Mouse (Mus musculus): ENCODE measurements around the gene Rad51b. TPM values are rescaled to one million over a fixed set of nuclear protein-coding genes. Genes with fewer than 3 reads are reported as not detected.

The Rad51b gene
- polyA plus RNA-seq, 1 experiment from 2014 or later, result 6.3 TPM

- no peaks in the 10 kb centered on the region for H3K4me1 ChIP-seq (ENCODE audit: control insufficient read depth, insufficient read depth, low read length)
- H3K27ac ChIP-seq (replicated peaks; ENCODE audit: low read depth, low read length), result no peak overlapping the region
- no peaks in the 10 kb centered on the region for H3K27me3 ChIP-seq (ENCODE audit: control insufficient read depth, insufficient read depth, low read length)
- no peak overlapping the region for H3K4me2 ChIP-seq (ENCODE audit: low read depth, severe bottlenecking)
- no peak overlapping the region for H3K4me3 ChIP-seq (ENCODE audit: low read depth, low read length)
- WGBS, result 95% methylated on average over 6 of the region's 6 CpGs
- DNase-seq (ENCODE audit: low spot score) (no peak), ATAC-seq (ENCODE audit: insufficient number of reproducible peaks, low FRiP score, low TSS enrichment, low read depth) (no peak)
- no peak overlapping the region for H3K9ac ChIP-seq (ENCODE audit: low read length)
- no peaks in the 10 kb centered on the region for H3K36me3 ChIP-seq (ENCODE audit: control insufficient read depth, insufficient read depth, low read length)
- no peaks in the 10 kb centered on the region for H3K9me3 ChIP-seq (ENCODE audit: control insufficient read depth, low read length)
Measured at GRCm38 (mm10) chr12:79782444-79783117, 485.5 kb downstream of the Rad51b start.

- Histone ChIP-seq H3K4me1 (ENCODE audit: control insufficient read depth, insufficient read depth, low read length) (no peaks in the 10 kb centered on the region), H3K27ac (replicated peaks; ENCODE audit: low read depth, low read length) (no peak overlapping the region), H3K27me3 (ENCODE audit: control insufficient read depth, insufficient read depth, low read length) (no peaks in the 10 kb centered on the region), H3K36me3 (ENCODE audit: control insufficient read depth, insufficient read depth, low read length) (no peaks in the 10 kb centered on the region), H3K9ac (ENCODE audit: low read length) (no peak overlapping the region), H3K4me3 (ENCODE audit: low read depth, low read length) (no peak overlapping the region), H3K9me3 (ENCODE audit: control insufficient read depth, low read length) (no peaks in the 10 kb centered on the region), H3K4me2 (ENCODE audit: low read depth, severe bottlenecking) (no peak overlapping the region)
- DNase-seq (ENCODE audit: low spot score), result no peak
- no peak for ATAC-seq (ENCODE audit: insufficient number of reproducible peaks, low FRiP score, low TSS enrichment, low read depth)
- 83% methylated on average over 7 of the region's 7 CpGs for WGBS
Measured at GRCm38 (mm10) chr12:79784159-79784558, 487.1 kb downstream of the Rad51b start.

- H3K27ac ChIP-seq (replicated peaks; ENCODE audit: low read depth, low read length), result no peak overlapping the region
- H3K4me3 ChIP-seq (ENCODE audit: low read depth, low read length), result no peak overlapping the region
- H3K9me3 ChIP-seq (ENCODE audit: control insufficient read depth, low read length), result no peaks in the 10 kb centered on the region
- no peak overlapping the region for H3K9ac ChIP-seq (ENCODE audit: low read length)
- ATAC-seq (ENCODE audit: insufficient number of reproducible peaks, low FRiP score, low TSS enrichment, low read depth), result no peak
- H3K4me2 ChIP-seq (ENCODE audit: low read depth, severe bottlenecking), result no peak overlapping the region
- H3K36me3 ChIP-seq (ENCODE audit: control insufficient read depth, insufficient read depth, low read length), result no peaks in the 10 kb centered on the region
- 95% methylated on average over 3 of the region's 3 CpGs for WGBS
- no peak for DNase-seq (ENCODE audit: low spot score)
- H3K27me3 ChIP-seq (ENCODE audit: control insufficient read depth, insufficient read depth, low read length), result no peaks in the 10 kb centered on the region
- no peaks in the 10 kb centered on the region for H3K4me1 ChIP-seq (ENCODE audit: control insufficient read depth, insufficient read depth, low read length)
Measured at GRCm38 (mm10) chr12:79785691-79786090, 488.6 kb downstream of the Rad51b start.

GRCm38 (mm10) chr12:79787538-79787937, 490.5 kb downstream of the Rad51b start:
- ATAC-seq (ENCODE audit: insufficient number of reproducible peaks, low FRiP score, low TSS enrichment, low read depth) (no peak), DNase-seq (ENCODE audit: low spot score) (no peak)
- Histone ChIP-seq H3K27me3 (ENCODE audit: control insufficient read depth, insufficient read depth, low read length) (no peaks in the 10 kb centered on the region), H3K36me3 (ENCODE audit: control insufficient read depth, insufficient read depth, low read length) (no peaks in the 10 kb centered on the region), H3K4me1 (ENCODE audit: control insufficient read depth, insufficient read depth, low read length) (no peaks in the 10 kb centered on the region), H3K9ac (ENCODE audit: low read length) (no peak overlapping the region), H3K4me2 (ENCODE audit: low read depth, severe bottlenecking) (no peak overlapping the region), H3K4me3 (ENCODE audit: low read depth, low read length) (no peak overlapping the region), H3K27ac (replicated peaks; ENCODE audit: low read depth, low read length) (no peak overlapping the region), H3K9me3 (ENCODE audit: control insufficient read depth, low read length) (no peaks in the 10 kb centered on the region)
- 72% methylated on average over 10 of the region's 10 CpGs for WGBS

GRCm38 (mm10) chr12:79788340-79788739, 491.3 kb downstream of the Rad51b start:
- Histone ChIP-seq H3K4me3 (ENCODE audit: low read depth, low read length) (no peak overlapping the region), H3K27me3 (ENCODE audit: control insufficient read depth, insufficient read depth, low read length) (no peaks in the 10 kb centered on the region), H3K27ac (replicated peaks; ENCODE audit: low read depth, low read length) (no peak overlapping the region), H3K9me3 (ENCODE audit: control insufficient read depth, low read length) (no peaks in the 10 kb centered on the region), H3K36me3 (ENCODE audit: control insufficient read depth, insufficient read depth, low read length) (no peaks in the 10 kb centered on the region), H3K9ac (ENCODE audit: low read length) (no peak overlapping the region), H3K4me1 (ENCODE audit: control insufficient read depth, insufficient read depth, low read length) (no peaks in the 10 kb centered on the region), H3K4me2 (ENCODE audit: low read depth, severe bottlenecking) (no peak overlapping the region)
- 88% methylated on average over 5 of the region's 5 CpGs for WGBS
- DNase-seq (ENCODE audit: low spot score), result no peak
- ATAC-seq (ENCODE audit: insufficient number of reproducible peaks, low FRiP score, low TSS enrichment, low read depth), result no peak

GRCm38 (mm10) chr12:79789481-79789880, 492.4 kb downstream of the Rad51b start:
- WGBS, result 83% methylated on average over 6 of the region's 6 CpGs
- no peak overlapping the region for H3K27ac ChIP-seq (replicated peaks; ENCODE audit: low read depth, low read length)

GRCm38 (mm10) chr12:79793382-79793781, 496.3 kb downstream of the Rad51b start:
- Histone ChIP-seq H3K4me2 (ENCODE audit: low read depth, severe bottlenecking) (no peak overlapping the region), H3K9me3 (ENCODE audit: control insufficient read depth, low read length) (no peaks in the 10 kb centered on the region), H3K27ac (replicated peaks; ENCODE audit: low read depth, low read length) (no peak overlapping the region), H3K4me3 (ENCODE audit: low read depth, low read length) (no peak overlapping the region), H3K36me3 (ENCODE audit: control insufficient read depth, insufficient read depth, low read length) (no peaks in the 10 kb centered on the region), H3K9ac (ENCODE audit: low read length) (no peak overlapping the region), H3K27me3 (ENCODE audit: control insufficient read depth, insufficient read depth, low read length) (no peaks in the 10 kb centered on the region), H3K4me1 (ENCODE audit: control insufficient read depth, insufficient read depth, low read length) (no peaks in the 10 kb centered on the region)
- DNase-seq (ENCODE audit: low spot score) (no peak), ATAC-seq (ENCODE audit: insufficient number of reproducible peaks, low FRiP score, low TSS enrichment, low read depth) (no peak)
- WGBS, result 79% methylated on average over 8 of the region's 8 CpGs

More at GRCm38 (mm10) chr12:79789481-79789880, 492.4 kb downstream of the Rad51b start:
- ATAC-seq (ENCODE audit: insufficient number of reproducible peaks, low FRiP score, low TSS enrichment, low read depth) (no peak), DNase-seq (ENCODE audit: low spot score) (no peak)
- H3K4me1 ChIP-seq (ENCODE audit: control insufficient read depth, insufficient read depth, low read length), result no peaks in the 10 kb centered on the region
- no peak overlapping the region for H3K4me3 ChIP-seq (ENCODE audit: low read depth, low read length)
- H3K36me3 ChIP-seq (ENCODE audit: control insufficient read depth, insufficient read depth, low read length), result no peaks in the 10 kb centered on the region
- H3K27me3 ChIP-seq (ENCODE audit: control insufficient read depth, insufficient read depth, low read length), result no peaks in the 10 kb centered on the region
- no peaks in the 10 kb centered on the region for H3K9me3 ChIP-seq (ENCODE audit: control insufficient read depth, low read length)
- H3K4me2 ChIP-seq (ENCODE audit: low read depth, severe bottlenecking), result no peak overlapping the region
- H3K9ac ChIP-seq (ENCODE audit: low read length), result no peak overlapping the region

GRCm38 (mm10) chr12:79794802-79795201, 497.7 kb downstream of the Rad51b start:
- Histone ChIP-seq H3K4me3 (ENCODE audit: low read depth, low read length) (no peak overlapping the region), H3K4me1 (ENCODE audit: control insufficient read depth, insufficient read depth, low read length) (no peaks in the 10 kb centered on the region), H3K9me3 (ENCODE audit: control insufficient read depth, low read length) (no peaks in the 10 kb centered on the region), H3K9ac (ENCODE audit: low read length) (no peak overlapping the region), H3K27ac (replicated peaks; ENCODE audit: low read depth, low read length) (no peak overlapping the region), H3K4me2 (ENCODE audit: low read depth, severe bottlenecking) (no peak overlapping the region), H3K27me3 (ENCODE audit: control insufficient read depth, insufficient read depth, low read length) (no peaks in the 10 kb centered on the region), H3K36me3 (ENCODE audit: control insufficient read depth, insufficient read depth, low read length) (no peaks in the 10 kb centered on the region)
- DNase-seq (ENCODE audit: low spot score) (no peak), ATAC-seq (ENCODE audit: insufficient number of reproducible peaks, low FRiP score, low TSS enrichment, low read depth) (no peak)
- 92% methylated on average over 4 of the region's 4 CpGs for WGBS

- H3K9me3 ChIP-seq (ENCODE audit: control insufficient read depth, low read length), result no peaks in the 10 kb centered on the region
- H3K9ac ChIP-seq (ENCODE audit: low read length), result no peak overlapping the region
- 0 out of 2 replicates have a peak, but pooled peaks cover 2% of the 10 kb centered on the region for H3K4me1 ChIP-seq (ENCODE audit: control insufficient read depth, insufficient read depth, low read length)
- 73% methylated on average over 6 of the region's 6 CpGs for WGBS
- H3K4me2 ChIP-seq (ENCODE audit: low read depth, severe bottlenecking), result no peak overlapping the region
- no peaks in the 10 kb centered on the region for H3K27me3 ChIP-seq (ENCODE audit: control insufficient read depth, insufficient read depth, low read length)
- ATAC-seq (ENCODE audit: insufficient number of reproducible peaks, low FRiP score, low TSS enrichment, low read depth) (no peak), DNase-seq (ENCODE audit: low spot score) (no peak)
- H3K27ac ChIP-seq (replicated peaks; ENCODE audit: low read depth, low read length), result no peak overlapping the region
- no peak overlapping the region for H3K4me3 ChIP-seq (ENCODE audit: low read depth, low read length)
- H3K36me3 ChIP-seq (ENCODE audit: control insufficient read depth, insufficient read depth, low read length), result no peaks in the 10 kb centered on the region
Measured at GRCm38 (mm10) chr12:79796260-79796659, 499.2 kb downstream of the Rad51b start.
